Mouse (Mus musculus): ENCODE measurements around the gene Tmem86a.

GRCm38 (mm10) chr7:47072551-47072950, 22.1 kb downstream of the Tmem86a start:
- no peak for TF ChIP-seq EP300 (IDR thresholded peaks at IDR 0.05; ENCODE audit: low read length)
- TF ChIP-seq ZKSCAN1 (IDR thresholded peaks at IDR 0.05; ENCODE audit: borderline replicate concordance, low read depth, low read length) = no peak
- no peak for TF ChIP-seq USF1 (IDR thresholded peaks at IDR 0.05; ENCODE audit: low read depth, low read length)

All from CH12.LX (cell line).